Mouse (Mus musculus) adrenal gland, postnatal 4 days (tissue): ENCODE measurements around the gene Adh5. TPM values are rescaled to one million over a fixed set of nuclear protein-coding genes. Genes with fewer than 3 reads are reported as not detected.

ENCODE experiments used
- DNase-seq, 2 experiments: peaks; one replicate each; pipeline ENCODE4 v3.0.0; 2021 to 2022; ENCODE audit warnings: low spot score in 2 of 2, mixed read lengths in 2 of 2
- total RNA-seq, 2 experiments: library from RNA; stranded (reverse); gene quantifications; 2 replicates each; pipeline ENCODE4 v1.2.3; 2021

Gene Adh5
- total RNA-seq, 2 experiments from 2014 or later: 259 to 303 TPM

GRCm38 (mm10) chr3:138499854-138500740 lies 57.2 kb downstream of the Adh5 start:
- no peak for DNase-seq

- DNase-seq: no peak
These were observed 60.9 kb downstream of the Adh5 start for GRCm38 (mm10) chr3:138503754-138504153.

Other genes starting within 250 kb of the Adh5 start
- gene 4930579F01Rik, start 249.3 kb upstream of the Adh5 start, total RNA-seq: not detected
- gene Adh7, start 225.3 kb upstream of the Adh5 start, total RNA-seq: 10 to 100 TPM; 22.2 to 29.2 TPM
- 1,000 to 10,000 TPM; 4,514 to 5,007 TPM for gene Adh1, start 182.1 kb upstream of the Adh5 start, total RNA-seq
- not detected for gene Adh6a, start 129.8 kb upstream of the Adh5 start, total RNA-seq
- under 1 TPM; 0.48 to 0.73 TPM for gene Adh6b, start 101.3 kb upstream of the Adh5 start, total RNA-seq
- gene Adh4, start 27.6 kb upstream of the Adh5 start, total RNA-seq: 1 to 10 TPM in 1 of 2 experiments, under 1 TPM in 1; 0.22 to 1.0 TPM
- gene Metap1, start 46.4 kb downstream of the Adh5 start, total RNA-seq: 10 to 100 TPM; 55.8 to 59.4 TPM
- gene Eif4e, start 83.1 kb downstream of the Adh5 start, total RNA-seq: 100 to 1,000 TPM; 176 to 182 TPM